Mouse (Mus musculus) limb, embryonic 12.5 days (tissue): ENCODE data around the gene Casc1. TPM values are rescaled to one million over a fixed set of nuclear protein-coding genes. Genes with fewer than 3 reads are reported as not detected.

Experiments used
- ATAC-seq: fragments of 200-750 bp; cut with Nextera tagmentation; 2 replicates; pipeline ENCODE4 v1.8.0; 2017; ENCODE audit warnings: low read depth, moderate TSS enrichment; ENCODE audit not compliant: insufficient number of reproducible peaks, insufficient read depth, low FRiP score, low TSS enrichment
- H3K27ac ChIP-seq: fragments of 300-500 bp; sonication (generic); 2 replicates; pipeline ENCODE4 v1.5.1; 2016; ENCODE audit warnings: mild to moderate bottlenecking, moderate library complexity
- H3K27me3 ChIP-seq: fragments of 300-500 bp; sonication (generic); 2 replicates; pipeline ENCODE4 v1.6.1; 2016; ENCODE audit warnings: mild to moderate bottlenecking, moderate library complexity
- H3K36me3 ChIP-seq: fragments of 300-500 bp; sonication (generic); 2 replicates; pipeline ENCODE4 v1.6.1; 2016; ENCODE audit warnings: mild to moderate bottlenecking, moderate library complexity
- H3K4me1 ChIP-seq: fragments of 300-500 bp; sonication (generic); replicated peaks from 2 replicates; pipeline ENCODE4 v1.6.1; 2016
- H3K4me2 ChIP-seq: fragments of 300-500 bp; sonication (generic); 2 replicates; pipeline ENCODE4 v1.6.1; 2016; ENCODE audit warnings: mild to moderate bottlenecking, moderate library complexity
- H3K4me3 ChIP-seq: fragments of 300-500 bp; sonication (generic); replicated peaks from 2 replicates; pipeline ENCODE4 v1.5.1; 2016; ENCODE audit warnings: mild to moderate bottlenecking
- H3K9ac ChIP-seq: fragments of 300-500 bp; sonication (generic); replicated peaks from 2 replicates; pipeline ENCODE4 v1.6.1; 2016; ENCODE audit warnings: mild to moderate bottlenecking, moderate library complexity
- H3K9me3 ChIP-seq: fragments of 300-500 bp; sonication (generic); 2 replicates; pipeline ENCODE4 v1.6.1; 2016; ENCODE audit warnings: mild to moderate bottlenecking, moderate library complexity
- WGBS: fragments of 180-500 bp; shearing (Covaris S2); methylation state at CpG from one replicate; pipeline ENCODE4 v1.1.7; 2016; 5-methylcytosine and 5-hydroxymethylcytosine counted together
- polyA plus RNA-seq: library from polyadenylated mRNA; unstranded; fragments of >200 nt; fragmentation: Nextera tagmentation; extraction: Ambion mirVana; gene quantifications from 2 replicates; pipeline ENCODE4 v1.2.1, GENCODE M21; 2016

Gene Casc1
- polyA plus RNA-seq, 1 experiment from 2014 or later = 0.34 TPM

DNA sequence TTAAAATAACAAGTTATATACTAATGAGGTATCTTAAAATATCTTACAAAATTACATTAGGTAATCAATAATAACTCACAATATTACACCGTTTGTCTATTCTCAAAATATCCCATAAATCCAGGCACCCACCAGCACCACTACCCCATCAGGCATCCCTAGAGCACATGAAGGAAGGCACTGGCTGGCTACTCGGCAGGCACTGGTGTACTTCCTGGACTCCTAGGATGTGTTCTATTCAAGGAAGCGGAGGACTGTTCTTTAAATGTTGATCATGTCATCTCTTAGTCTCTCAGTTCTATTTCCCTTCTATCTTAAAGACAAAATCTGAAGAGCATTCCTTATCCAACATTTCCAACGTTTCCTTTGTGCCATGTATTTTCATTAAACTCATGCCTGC, 26.3 kb upstream of the Casc1 start:
- Histone ChIP-seq H3K27me3 (no peaks in the 10 kb centered on the region), H3K4me3 (no peak overlapping the region), H3K4me1 (no peaks in the 10 kb centered on the region), H3K36me3 (peaks cover 33% of the 10 kb centered on the region), H3K9me3 (no peaks in the 10 kb centered on the region), H3K4me2 (no peak overlapping the region), H3K9ac (no peak overlapping the region), H3K27ac (no peak overlapping the region)
- WGBS = 85% methylated on average over 4 of the region's 4 CpGs
- ATAC-seq = no peak

DNA sequence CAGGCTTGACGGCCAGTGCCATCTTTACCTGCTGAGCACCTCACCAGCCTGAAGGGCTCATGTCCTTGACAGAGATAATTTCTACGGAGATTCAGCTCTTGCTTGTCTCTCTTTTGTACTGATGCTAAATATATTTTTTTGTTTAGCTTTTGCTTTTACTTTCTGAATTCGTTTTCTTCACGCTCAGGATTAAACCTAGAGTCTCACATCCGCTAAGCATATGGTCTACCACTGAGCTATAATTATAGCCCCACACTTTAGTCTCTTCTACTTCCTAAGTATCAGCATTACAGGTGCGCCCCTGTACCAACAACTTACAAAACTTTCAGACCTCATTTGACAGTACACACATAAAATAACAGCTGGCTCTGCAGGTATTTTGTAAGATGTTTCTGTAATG, 24.6 kb upstream of the Casc1 start:
- Histone ChIP-seq H3K36me3 (peaks cover 31% of the 10 kb centered on the region), H3K9me3 (no peaks in the 10 kb centered on the region)
- WGBS = 94% methylated on average over 6 of the region's 6 CpGs

DNA sequence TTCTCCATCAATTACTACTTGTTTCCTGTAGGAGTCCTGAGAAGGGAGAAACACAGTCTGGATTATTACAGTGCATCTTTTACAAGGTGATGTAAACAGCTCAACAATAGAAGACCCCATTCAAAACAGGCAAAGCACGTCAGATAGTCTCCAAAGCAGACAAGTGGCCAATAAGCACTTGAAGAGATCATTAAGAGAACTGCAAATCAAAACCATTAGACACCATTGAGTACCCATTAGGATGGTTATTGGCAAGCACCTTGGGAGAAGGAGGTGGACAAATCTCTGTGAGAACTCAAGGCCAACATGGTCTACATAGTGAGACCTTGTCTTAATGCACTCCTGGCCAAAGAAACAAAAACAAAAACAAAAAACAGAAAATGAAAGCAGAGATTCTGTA, 23.6 kb upstream of the Casc1 start:
- H3K4me2 ChIP-seq = no peak overlapping the region
- no peaks in the 10 kb centered on the region for H3K4me1 ChIP-seq
- 72% methylated on average over 1 of the region's 1 CpGs for WGBS
- peaks cover 28% of the 10 kb centered on the region for H3K36me3 ChIP-seq
- no peak overlapping the region for H3K4me3 ChIP-seq
- H3K9me3 ChIP-seq = no peaks in the 10 kb centered on the region
- no peaks in the 10 kb centered on the region for H3K27me3 ChIP-seq
- H3K9ac ChIP-seq = no peak overlapping the region
- ATAC-seq = no peak
- no peak overlapping the region for H3K27ac ChIP-seq

More for the DNA sequence above, 24.6 kb upstream of the Casc1 start:
- no peak overlapping the region for H3K27ac ChIP-seq
- H3K4me1 ChIP-seq = no peaks in the 10 kb centered on the region
- H3K4me2 ChIP-seq = no peak overlapping the region
- H3K4me3 ChIP-seq = no peak overlapping the region
- no peak overlapping the region for H3K9ac ChIP-seq
- ATAC-seq = no peak
- H3K27me3 ChIP-seq = no peaks in the 10 kb centered on the region

- peaks cover 38% of the 10 kb centered on the region for H3K36me3 ChIP-seq
- no peak overlapping the region for H3K27ac ChIP-seq
- no peaks in the 10 kb centered on the region for H3K4me1 ChIP-seq
- 87% methylated on average over 3 of the region's 3 CpGs for WGBS
- no peaks in the 10 kb centered on the region for H3K9me3 ChIP-seq
- no peak overlapping the region for H3K4me3 ChIP-seq
- no peak for ATAC-seq
- H3K27me3 ChIP-seq = no peaks in the 10 kb centered on the region
- no peak overlapping the region for H3K9ac ChIP-seq
- H3K4me2 ChIP-seq = no peak overlapping the region
These were observed 15.5 kb upstream of the Casc1 start for GRCm38 (mm10) chr6:145226296-145226695.

GRCm38 (mm10) chr6:145224246-145224645, 13.4 kb upstream of the Casc1 start:
- ATAC-seq = no peak
- Histone ChIP-seq H3K4me2 (no peak overlapping the region), H3K36me3 (peaks cover 36% of the 10 kb centered on the region; the same call in 1 of the 2 replicates), H3K4me1 (no peaks in the 10 kb centered on the region), H3K4me3 (no peak overlapping the region), H3K27ac (no peak overlapping the region), H3K27me3 (no peaks in the 10 kb centered on the region), H3K9me3 (no peaks in the 10 kb centered on the region), H3K9ac (no peak overlapping the region)
- 91% methylated on average over 6 of the region's 6 CpGs for WGBS

GRCm38 (mm10) chr6:145215826-145216225, 5.0 kb upstream of the Casc1 start:
- H3K27me3 ChIP-seq = no peaks in the 10 kb centered on the region
- no peaks in the 10 kb centered on the region for H3K9me3 ChIP-seq
- no peak overlapping the region for H3K27ac ChIP-seq
- 0 out of 2 replicates have a peak, but pooled peaks cover 6% of the 10 kb centered on the region for H3K4me1 ChIP-seq
- H3K9ac ChIP-seq = no peak overlapping the region
- H3K36me3 ChIP-seq = peaks cover 35% of the 10 kb centered on the region
- no peak overlapping the region for H3K4me2 ChIP-seq
- H3K4me3 ChIP-seq = no peak overlapping the region
- ATAC-seq = no peak
- WGBS = 96% methylated on average over 3 of the region's 3 CpGs

DNA sequence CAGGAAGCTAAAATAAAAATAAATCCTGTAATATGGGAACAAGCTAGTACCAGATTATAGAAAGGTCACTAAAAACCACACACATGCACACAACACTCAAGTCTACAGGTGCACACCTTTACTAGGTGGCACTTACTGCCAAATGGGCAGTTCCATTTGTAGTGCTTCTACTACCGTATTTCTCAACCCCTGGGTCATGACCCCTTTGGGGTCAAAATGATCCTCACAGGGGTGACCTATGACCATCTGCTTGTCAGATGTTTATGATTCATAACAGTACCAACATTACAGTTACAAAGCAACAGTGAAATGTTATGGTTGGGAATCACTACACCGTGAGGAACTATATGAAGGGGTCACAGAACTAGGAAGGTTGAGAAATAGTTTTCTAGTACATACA, 3.1 kb upstream of the Casc1 start:
- Histone ChIP-seq H3K27me3 (no peaks in the 10 kb centered on the region), H3K4me2 (no peak overlapping the region), H3K27ac (no peak overlapping the region), H3K9me3 (no peaks in the 10 kb centered on the region), H3K4me1 (0 out of 2 replicates have a peak, but pooled peaks cover 12% of the 10 kb centered on the region), H3K4me3 (no peak overlapping the region), H3K36me3 (peaks cover 21% of the 10 kb centered on the region), H3K9ac (no peak overlapping the region)
- ATAC-seq = no peak
- 77% methylated on average over 2 of the region's 2 CpGs for WGBS

- Histone ChIP-seq H3K27me3 (no peaks in the 10 kb centered on the region), H3K9ac (peak overlapping the region; percentile 78), H3K9me3 (no peaks in the 10 kb centered on the region), H3K27ac (peak overlapping the region; percentile 97), H3K4me3 (peak overlapping the region; percentile 64), H3K4me1 (0 out of 2 replicates have a peak, but pooled peaks cover 12% of the 10 kb centered on the region), H3K36me3 (peaks cover 12% of the 10 kb centered on the region; the same call in 1 of the 2 replicates), H3K4me2 (peak overlapping the region; percentile 54)
- 4% methylated on average over 21 of the region's 21 CpGs for WGBS
- ATAC-seq = peak; percentile 61
These were observed 836 bp upstream of the Casc1 start for GRCm38 (mm10) chr6:145211376-145212305.

- Histone ChIP-seq H3K4me3 (peak overlapping the region; percentile 64), H3K9me3 (no peaks in the 10 kb centered on the region), H3K4me1 (0 out of 2 replicates have a peak, but pooled peaks cover 12% of the 10 kb centered on the region), H3K36me3 (peaks cover 5% of the 10 kb centered on the region; the same call in 1 of the 2 replicates), H3K27ac (no peak overlapping the region), H3K4me2 (peak overlapping the region; percentile 54), H3K27me3 (no peaks in the 10 kb centered on the region), H3K9ac (no peak overlapping the region)
- WGBS = 43% methylated on average over 8 of the region's 8 CpGs
- ATAC-seq = no peak
These were observed 637 bp downstream of the Casc1 start for GRCm38 (mm10) chr6:145210056-145210680.

DNA sequence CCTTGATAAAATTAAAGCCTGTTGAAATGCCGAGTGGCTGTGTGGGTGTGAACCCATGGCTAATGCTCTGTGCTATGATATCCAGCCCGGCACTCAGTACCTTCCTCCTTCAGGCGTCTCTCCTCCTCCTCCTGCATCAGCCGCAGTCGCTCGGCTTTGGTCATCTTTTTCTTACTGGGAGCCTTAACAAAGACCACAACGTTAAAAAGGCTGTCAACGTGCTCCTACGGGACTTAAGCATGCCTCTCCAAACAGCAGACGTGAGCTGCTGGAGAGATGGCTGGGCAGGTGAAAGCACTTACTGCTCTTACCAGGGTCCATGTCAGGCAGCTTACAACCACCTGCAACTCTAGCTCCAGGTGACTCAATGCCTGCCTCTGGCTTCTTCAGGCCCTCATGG, 5.7 kb downstream of the Casc1 start:
- ATAC-seq = no peak
- H3K27me3 ChIP-seq = no peaks in the 10 kb centered on the region
- H3K4me2 ChIP-seq = no peak overlapping the region
- no peaks in the 10 kb centered on the region for H3K36me3 ChIP-seq
- 0 out of 2 replicates have a peak, but pooled peaks cover 3% of the 10 kb centered on the region for H3K4me1 ChIP-seq
- no peak overlapping the region for H3K4me3 ChIP-seq
- no peak overlapping the region for H3K9ac ChIP-seq
- 75% methylated on average over 10 of the region's 10 CpGs for WGBS
- no peaks in the 10 kb centered on the region for H3K9me3 ChIP-seq
- no peak overlapping the region for H3K27ac ChIP-seq

GRCm38 (mm10) chr6:145204440-145204839, 6.4 kb downstream of the Casc1 start:
- WGBS = 89% methylated on average over 6 of the region's 6 CpGs
- Histone ChIP-seq H3K36me3 (no peaks in the 10 kb centered on the region), H3K4me2 (no peak overlapping the region), H3K9me3 (no peaks in the 10 kb centered on the region), H3K4me3 (no peak overlapping the region), H3K27me3 (no peaks in the 10 kb centered on the region), H3K9ac (no peak overlapping the region), H3K4me1 (no peaks in the 10 kb centered on the region), H3K27ac (no peak overlapping the region)
- no peak for ATAC-seq
